Mouse (Mus musculus) heart, embryonic 11.5 days (tissue): ENCODE measurements around the gene Gm20503. TPM values are rescaled to one million over a fixed set of nuclear protein-coding genes. Genes with fewer than 3 reads are reported as not detected.

Experiments used
- ATAC-seq: fragments of 200-750 bp; cut with Nextera tagmentation; replicated peaks from 2 replicates; pipeline ENCODE4 v1.8.0; 2017; ENCODE audit warnings: moderate library complexity; ENCODE audit not compliant: insufficient number of reproducible peaks, low FRiP score, low TSS enrichment
- H3K27ac ChIP-seq: fragments of 300-500 bp; sonication (generic); 2 replicates; pipeline ENCODE4 v1.5.1; 2014; ENCODE audit warnings: mild to moderate bottlenecking, low read depth, low read length
- H3K27me3 ChIP-seq: fragments of 300-500 bp; sonication (generic); 2 replicates; pipeline ENCODE4 v1.6.1; 2014; ENCODE audit warnings: mild to moderate bottlenecking, low read length, mixed read lengths; ENCODE audit not compliant: control insufficient read depth, insufficient read depth
- H3K36me3 ChIP-seq: fragments of 300-500 bp; sonication (generic); 2 replicates; pipeline ENCODE4 v1.6.1; 2014; ENCODE audit warnings: mild to moderate bottlenecking, low read length, moderate library complexity, mixed read lengths; ENCODE audit not compliant: control insufficient read depth, insufficient read depth
- H3K4me1 ChIP-seq: fragments of 300-500 bp; sonication (generic); 2 replicates; pipeline ENCODE4 v1.6.1; 2014; ENCODE audit warnings: low read length; ENCODE audit not compliant: control insufficient read depth, insufficient read depth
- H3K4me2 ChIP-seq: fragments of 300-500 bp; sonication (generic); 2 replicates; pipeline ENCODE4 v1.6.1; 2014; ENCODE audit warnings: mild to moderate bottlenecking, moderate library complexity
- H3K4me3 ChIP-seq: fragments of 300-500 bp; sonication (generic); 2 replicates; pipeline ENCODE4 v1.5.1; 2014; ENCODE audit warnings: low read depth, low read length
- H3K9ac ChIP-seq: fragments of 300-500 bp; sonication (generic); 2 replicates; pipeline ENCODE4 v1.6.1; 2014; ENCODE audit warnings: mild to moderate bottlenecking, low read depth, low read length, moderate library complexity
- H3K9me3 ChIP-seq: fragments of 300-500 bp; sonication (generic); replicated peaks from 2 replicates; pipeline ENCODE4 v1.6.1; 2016; ENCODE audit warnings: low read length; ENCODE audit not compliant: control insufficient read depth
- WGBS: fragments of 180-500 bp; shearing (Covaris S2); extraction: QIAGEN DNeasy Blood & Tissue Kit; methylation state at CpG from one replicate; pipeline ENCODE4 v1.1.7; 2014; ENCODE audit not compliant: insufficient replicate concordance; 5-methylcytosine and 5-hydroxymethylcytosine counted together
- polyA plus RNA-seq: library from polyadenylated mRNA; unstranded; fragments of >200 nt; fragmentation: Nextera tagmentation; extraction: Ambion mirVana; gene quantifications from 2 replicates; pipeline ENCODE4 v1.2.1, GENCODE M21; 2014

Gm20503 gene
- polyA plus RNA-seq, 1 experiment from 2014 or later = 7.2 TPM

DNA sequence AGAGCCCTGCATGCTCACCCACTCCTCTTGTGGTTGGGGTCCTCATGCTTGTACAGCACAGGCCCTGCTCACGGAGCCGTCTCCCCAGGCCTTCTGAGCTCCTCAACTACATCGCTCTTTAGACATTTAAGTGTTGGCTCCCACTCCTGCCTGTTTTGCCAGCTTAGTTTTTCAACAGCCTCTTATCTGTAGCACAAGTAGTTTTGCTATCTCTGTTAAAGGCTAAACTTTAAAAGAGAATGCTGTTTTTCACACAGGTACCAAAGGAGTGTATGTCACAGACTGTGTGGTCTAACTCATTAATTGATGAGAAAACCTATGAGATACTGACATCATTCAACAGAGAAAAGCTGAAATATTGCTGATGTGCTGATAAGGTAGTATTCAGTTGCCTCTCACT is 8.4 kb downstream of the Gm20503 start:
- ATAC-seq = no peak
- H3K9ac ChIP-seq = no peak overlapping the region

DNA sequence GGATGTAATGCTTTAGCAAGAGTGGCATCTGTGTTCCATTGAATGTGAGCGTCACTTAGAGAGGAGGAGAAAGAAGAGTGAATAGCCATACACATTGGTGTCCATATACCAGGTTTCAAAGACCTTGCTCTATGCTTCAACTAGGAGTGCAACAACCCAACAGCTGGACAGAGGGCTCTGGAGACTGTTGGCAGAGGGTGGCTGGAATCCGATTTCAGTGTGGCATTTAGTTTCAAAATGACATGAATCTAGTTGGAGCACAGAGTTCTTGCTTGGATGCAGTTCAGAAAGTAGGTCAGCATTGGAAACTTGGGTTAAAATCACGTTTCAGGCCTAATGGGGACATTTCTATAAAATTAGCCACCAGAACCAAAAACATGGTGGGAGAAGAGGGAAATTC is 12.2 kb downstream of the Gm20503 start:
- Histone ChIP-seq H3K36me3 (peaks cover 5% of the 10 kb centered on the region), H3K9me3 (no peaks in the 10 kb centered on the region), H3K4me2 (no peak overlapping the region), H3K4me3 (no peak overlapping the region), H3K27me3 (no peaks in the 10 kb centered on the region), H3K9ac (no peak overlapping the region), H3K4me1 (peaks cover 4% of the 10 kb centered on the region; the same call in 1 of the 2 replicates), H3K27ac (no peak overlapping the region)
- ATAC-seq = no peak
- 84% methylated on average over 3 of the region's 3 CpGs for WGBS

More for the DNA sequence above, 8.4 kb downstream of the Gm20503 start:
- Histone ChIP-seq H3K4me1 (peaks cover 4% of the 10 kb centered on the region; the same call in 1 of the 2 replicates), H3K36me3 (no peaks in the 10 kb centered on the region), H3K27me3 (no peaks in the 10 kb centered on the region), H3K4me2 (no peak overlapping the region), H3K9me3 (no peaks in the 10 kb centered on the region), H3K27ac (no peak overlapping the region), H3K4me3 (no peak overlapping the region)
- 38% methylated on average over 3 of the region's 3 CpGs for WGBS

DNA sequence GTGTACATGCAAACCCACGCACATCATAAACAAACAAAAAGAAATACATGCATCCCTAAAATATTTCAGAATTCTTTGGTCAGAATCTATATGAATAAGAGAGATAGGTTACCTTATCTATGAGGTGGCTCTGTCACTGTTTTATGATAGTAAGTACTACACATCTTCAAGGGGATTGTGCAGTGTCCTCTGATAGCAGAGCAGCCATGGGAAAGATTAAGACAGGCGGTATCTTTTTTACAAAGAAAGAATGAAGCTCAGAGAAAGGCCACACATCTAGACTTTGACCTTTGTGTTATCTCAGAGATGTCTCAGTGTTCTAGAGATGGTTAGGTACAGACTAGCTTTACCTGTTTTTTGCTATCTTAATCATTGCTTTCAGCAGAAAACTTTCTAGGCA is 13.9 kb downstream of the Gm20503 start:
- H3K9ac ChIP-seq = no peak overlapping the region
- H3K4me2 ChIP-seq = no peak overlapping the region
- 76% methylated on average over 2 of the region's 2 CpGs for WGBS
- H3K36me3 ChIP-seq = peaks cover 7% of the 10 kb centered on the region
- no peaks in the 10 kb centered on the region for H3K27me3 ChIP-seq
- H3K4me1 ChIP-seq = no peaks in the 10 kb centered on the region
- H3K27ac ChIP-seq = no peak overlapping the region
- H3K9me3 ChIP-seq = no peaks in the 10 kb centered on the region
- H3K4me3 ChIP-seq = no peak overlapping the region
- no peak for ATAC-seq

DNA sequence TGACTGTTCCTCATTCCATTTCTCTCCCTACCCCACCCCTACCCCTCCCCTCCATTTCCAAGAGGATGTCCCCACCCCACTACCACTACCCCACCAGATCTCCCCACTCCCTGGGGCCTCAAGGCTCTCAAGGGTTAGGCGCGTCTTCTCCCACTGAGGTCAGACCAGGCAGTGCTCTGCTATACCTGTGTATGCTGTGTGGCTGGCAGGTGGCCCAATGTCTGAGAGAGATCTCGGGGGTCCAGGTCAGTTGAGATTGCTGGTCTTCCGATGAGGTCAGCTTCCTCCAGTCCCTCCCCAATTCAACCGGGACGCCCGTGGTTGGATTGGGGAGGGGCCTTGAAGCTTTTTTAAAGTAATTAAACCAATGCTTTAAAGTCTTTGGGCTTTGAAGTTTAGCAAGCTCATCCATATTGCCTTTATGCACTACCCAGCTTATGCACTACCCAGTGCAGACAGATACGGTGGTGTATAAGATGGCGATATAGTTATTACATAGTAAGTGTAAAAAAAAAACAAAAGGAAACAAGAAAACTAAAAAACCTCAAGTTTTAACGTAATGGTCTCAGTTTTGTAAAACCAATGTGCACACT is 31.4 kb downstream of the Gm20503 start:
- H3K27me3 ChIP-seq = no peaks in the 10 kb centered on the region
- no peak overlapping the region for H3K9ac ChIP-seq
- H3K9me3 ChIP-seq = no peaks in the 10 kb centered on the region
- H3K36me3 ChIP-seq = no peaks in the 10 kb centered on the region
- no peaks in the 10 kb centered on the region for H3K4me1 ChIP-seq
- peak overlapping the region; percentile 85 for H3K4me3 ChIP-seq
- WGBS = 79% methylated on average over 10 of the region's 10 CpGs
- peak overlapping the region; percentile 80 for H3K4me2 ChIP-seq
- H3K27ac ChIP-seq = no peak overlapping the region
- ATAC-seq = no peak

DNA sequence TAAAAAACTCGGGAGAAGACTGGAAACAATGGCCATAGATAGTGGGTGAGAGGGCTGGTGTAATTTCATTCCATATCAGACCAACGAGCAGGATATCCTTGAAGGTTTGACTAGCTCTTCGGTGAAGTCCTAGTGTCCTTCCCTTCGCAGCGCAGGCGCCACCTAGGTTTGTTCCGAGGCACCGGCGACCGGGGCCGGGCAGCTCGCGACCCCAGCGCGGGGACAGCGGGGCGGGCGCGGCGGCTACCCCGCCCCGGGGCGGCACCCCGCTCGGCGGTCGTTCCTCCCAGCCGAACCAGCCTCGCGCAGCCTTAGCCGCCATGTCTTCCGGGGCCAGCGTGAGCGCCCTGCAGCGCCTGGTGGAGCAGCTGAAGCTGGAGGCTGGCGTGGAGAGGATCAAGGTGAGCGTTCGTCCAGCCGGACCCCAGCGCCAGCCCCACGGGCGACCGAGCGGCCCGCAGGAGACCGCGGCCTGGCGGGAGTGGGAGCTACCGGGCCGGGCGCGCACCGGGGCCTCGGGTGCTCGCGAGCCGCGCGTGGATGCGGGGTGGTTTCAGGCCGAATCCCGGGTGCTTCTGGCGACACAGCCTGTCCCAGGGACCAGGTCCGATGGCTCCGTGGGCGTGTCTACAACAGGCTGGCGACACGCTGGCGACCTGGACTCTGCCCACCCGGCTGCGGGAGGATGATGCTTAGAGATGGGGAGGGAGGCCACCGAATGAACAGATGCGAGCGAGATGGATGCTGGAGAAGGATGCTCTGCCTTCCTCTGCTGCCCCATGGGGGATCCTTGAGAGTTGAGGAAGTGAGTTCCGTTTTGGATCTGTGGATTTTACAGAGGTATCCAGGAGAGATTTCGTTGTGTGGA is 32.1 kb downstream of the Gm20503 start, which contains the start of gene Gng10:
Gene Gng10 (plus strand): TSS at position 171 of the 868 bp plus-strand sequence.
- WGBS = 10% methylated on average over 76 of the region's 76 CpGs
- Histone ChIP-seq H3K36me3 (no peaks in the 10 kb centered on the region), H3K4me2 (peak within 1 kb of the TSS; percentile 80), H3K4me3 (peak within 1 kb of the TSS; percentile 85), H3K27me3 (no peaks in the 10 kb centered on the region), H3K9ac (peak within 1 kb of the TSS; percentile 84), H3K4me1 (no peaks in the 10 kb centered on the region), H3K9me3 (no peaks in the 10 kb centered on the region), H3K27ac (no peak within 1 kb of the TSS)
- peak; percentile 42 for ATAC-seq

DNA sequence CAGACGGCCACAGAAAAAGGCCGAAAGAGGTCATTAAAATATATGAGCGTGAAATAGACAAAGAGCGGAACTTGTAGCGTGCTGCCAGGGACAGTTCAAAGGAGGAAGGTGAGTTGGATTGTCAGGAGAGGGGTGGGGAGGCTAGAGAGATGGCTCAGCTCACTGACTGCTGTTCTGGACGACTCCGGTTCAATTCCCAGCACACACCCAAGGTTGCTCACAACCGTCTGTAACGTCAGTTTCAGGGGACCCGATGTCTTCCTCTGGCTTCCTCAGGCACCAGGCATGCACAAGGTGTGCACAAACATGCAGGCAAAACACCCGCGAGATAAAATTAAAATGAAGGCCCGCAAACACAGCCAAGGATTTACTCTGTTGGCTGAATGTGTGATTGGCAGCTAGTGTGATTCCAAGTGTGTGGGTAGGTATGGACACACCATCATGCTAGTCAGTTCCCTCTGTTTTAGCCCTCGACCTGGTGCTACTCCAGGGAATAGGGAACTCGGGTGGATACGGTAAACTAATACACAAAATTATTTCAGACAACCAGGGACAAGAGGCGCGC is 32.9 kb downstream of the Gm20503 start:
- H3K27ac ChIP-seq = no peak overlapping the region
- no peaks in the 10 kb centered on the region for H3K4me1 ChIP-seq
- H3K9ac ChIP-seq = peak overlapping the region; percentile 84; the same call in 1 of the 2 replicates
- 65% methylated on average over 18 of the region's 18 CpGs for WGBS
- H3K27me3 ChIP-seq = no peaks in the 10 kb centered on the region
- no peaks in the 10 kb centered on the region for H3K9me3 ChIP-seq
- ATAC-seq = no peak
- H3K4me2 ChIP-seq = peak overlapping the region; percentile 80
- peak overlapping the region; percentile 85 for H3K4me3 ChIP-seq
- no peaks in the 10 kb centered on the region for H3K36me3 ChIP-seq

DNA sequence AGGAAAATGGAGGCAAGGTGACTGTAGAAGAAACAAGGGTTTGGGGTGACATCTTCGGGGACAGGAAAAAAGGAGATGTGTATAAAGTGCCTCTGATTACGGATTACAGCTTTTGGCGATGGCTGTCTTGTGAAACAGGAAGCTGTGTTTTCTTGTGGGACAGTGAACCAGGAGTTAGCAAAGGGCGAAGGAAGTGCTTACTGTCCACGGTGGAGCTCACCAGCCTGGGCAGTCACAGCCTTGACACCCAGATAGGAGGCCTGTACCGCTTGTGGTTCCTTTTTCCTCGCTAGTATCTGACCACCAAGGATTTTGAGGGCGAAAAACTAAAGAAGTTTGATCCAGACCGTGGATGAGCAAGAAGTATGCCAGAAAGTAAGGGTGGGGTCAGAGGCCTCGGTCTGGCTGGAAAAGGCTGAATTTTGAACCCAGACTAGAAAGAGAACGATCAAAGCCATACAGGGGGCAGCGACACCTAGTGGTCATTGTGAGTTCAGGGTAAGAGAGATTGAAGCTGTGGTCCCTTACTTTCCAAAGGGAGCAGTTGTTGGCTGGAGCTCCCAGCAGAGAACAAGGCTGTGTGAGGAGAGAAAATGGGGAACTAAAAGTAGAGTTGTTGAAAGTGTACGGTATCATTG is 33.6 kb downstream of the Gm20503 start:
- no peaks in the 10 kb centered on the region for H3K36me3 ChIP-seq
- H3K9me3 ChIP-seq = no peaks in the 10 kb centered on the region
- no peak for ATAC-seq
- no peaks in the 10 kb centered on the region for H3K27me3 ChIP-seq
- no peak overlapping the region for H3K9ac ChIP-seq
- no peaks in the 10 kb centered on the region for H3K4me1 ChIP-seq
- no peak overlapping the region for H3K4me2 ChIP-seq
- no peak overlapping the region for H3K4me3 ChIP-seq
- H3K27ac ChIP-seq = no peak overlapping the region
- 49% methylated on average over 13 of the region's 13 CpGs for WGBS

DNA sequence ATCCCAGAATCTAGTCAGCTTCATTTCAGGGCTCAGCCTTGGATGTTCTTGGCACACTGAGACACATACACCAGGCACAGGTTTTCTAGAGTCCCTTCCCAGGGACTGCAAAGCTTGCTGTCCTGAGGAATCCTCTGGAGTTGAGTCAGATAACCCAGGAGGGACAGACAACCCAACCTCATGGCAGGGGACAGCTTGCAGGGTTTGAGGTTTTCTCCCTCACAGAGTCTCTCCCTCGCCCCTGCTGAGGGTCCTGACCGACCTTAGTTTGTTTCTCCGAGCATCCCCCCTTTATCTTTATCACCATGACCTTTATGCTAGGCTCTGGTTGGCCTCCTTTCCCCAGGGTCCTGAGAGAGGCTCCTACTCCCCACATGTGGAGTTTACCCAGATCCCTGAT is 34.5 kb downstream of the Gm20503 start:
- H3K4me2 ChIP-seq = no peak overlapping the region
- ATAC-seq = no peak
- no peak overlapping the region for H3K4me3 ChIP-seq
- H3K27ac ChIP-seq = no peak overlapping the region
- no peak overlapping the region for H3K9ac ChIP-seq
- WGBS = 57% methylated on average over 3 of the region's 3 CpGs
- H3K4me1 ChIP-seq = no peaks in the 10 kb centered on the region
- no peaks in the 10 kb centered on the region for H3K27me3 ChIP-seq
- H3K9me3 ChIP-seq = no peaks in the 10 kb centered on the region
- H3K36me3 ChIP-seq = no peaks in the 10 kb centered on the region; the same call in 1 of the 2 replicates
